Mouse (Mus musculus) liver, postnatal 0 days (tissue): Measurements from ENCODE around the gene E130311K13Rik.

Experiments used
- CTCF ChIP-seq: sonication (generic); IDR thresholded peaks from 2 replicates; pipeline ENCODE4 v1.5.1; 2016; ENCODE audit warnings: antibody characterized with exemption, low read depth
- EP300 ChIP-seq: IDR thresholded peaks from 2 replicates; pipeline ENCODE4 v1.6.1; 2016; ENCODE audit warnings: antibody characterized with exemption, low read depth, mild to moderate bottlenecking

GRCm38 (mm10) chr3:63893677-63894076 is 35.6 kb downstream of the E130311K13Rik start:
- no peak for TF ChIP-seq CTCF
- no peak for TF ChIP-seq EP300
